Mouse (Mus musculus) liver, embryonic 13.5 days (tissue): ENCODE results near the gene 4930402H24Rik. TPM values are rescaled to one million over a fixed set of nuclear protein-coding genes. Genes with fewer than 3 reads are reported as not detected.
A peak's percentile ranks its signal among the peaks of the same experiment; 100 is the strongest.

Experiments used
- ATAC-seq: fragments of 200-750 bp; cut with Nextera tagmentation; 2 replicates; pipeline ENCODE4 v1.8.0; 2017; ENCODE audit warnings: low read depth, mild to moderate bottlenecking, moderate number of reproducible peaks, moderate library complexity
- DNase-seq: peaks from one replicate; pipeline ENCODE4 v3.0.0; 2022
- H3K27ac ChIP-seq: fragments of 300-500 bp; sonication (generic); 2 replicates; pipeline ENCODE4 v1.5.1; 2015; ENCODE audit warnings: moderate library complexity, mild to moderate bottlenecking, inconsistent platforms
- H3K27me3 ChIP-seq: fragments of 300-500 bp; sonication (generic); 2 replicates; pipeline ENCODE4 v1.6.1; 2015; ENCODE audit warnings: mild to moderate bottlenecking, inconsistent platforms
- H3K36me3 ChIP-seq: fragments of 300-500 bp; sonication (generic); 2 replicates; pipeline ENCODE4 v1.6.1; 2015; ENCODE audit warnings: mild to moderate bottlenecking, inconsistent platforms
- H3K4me1 ChIP-seq: fragments of 300-500 bp; sonication (generic); replicated peaks from 2 replicates; pipeline ENCODE4 v1.6.1; 2015; ENCODE audit warnings: inconsistent platforms
- H3K4me2 ChIP-seq: fragments of 300-500 bp; sonication (generic); 2 replicates; pipeline ENCODE4 v1.6.1; 2015; ENCODE audit warnings: inconsistent platforms, mild to moderate bottlenecking, moderate library complexity
- H3K4me3 ChIP-seq: fragments of 300-500 bp; sonication (generic); replicated peaks from 2 replicates; pipeline ENCODE4 v1.5.1; 2015; ENCODE audit warnings: mild to moderate bottlenecking, inconsistent platforms
- H3K9ac ChIP-seq: fragments of 300-500 bp; sonication (generic); 2 replicates; pipeline ENCODE4 v1.6.1; 2015; ENCODE audit warnings: mild to moderate bottlenecking, inconsistent platforms
- H3K9me3 ChIP-seq: fragments of 300-500 bp; sonication (generic); replicated peaks from 2 replicates; pipeline ENCODE4 v1.6.1; 2016; ENCODE audit warnings: inconsistent platforms
- WGBS: fragments of 180-500 bp; shearing (Covaris S2); methylation state at CpG from one replicate; pipeline ENCODE4 v1.1.7; 2015; ENCODE audit not compliant: insufficient replicate concordance; 5-methylcytosine and 5-hydroxymethylcytosine counted together
- polyA plus RNA-seq: library from polyadenylated mRNA; unstranded; fragments of >200 nt; fragmentation: Nextera tagmentation; extraction: Ambion mirVana; gene quantifications from 2 replicates; pipeline ENCODE4 v1.2.1, GENCODE M21; 2015

4930402H24Rik gene
- polyA plus RNA-seq, 1 experiment from 2014 or later: 10.2 TPM

- H3K36me3 ChIP-seq: no peaks in the 10 kb centered on the region
- H3K4me3 ChIP-seq: no peak overlapping the region
- H3K27ac ChIP-seq: no peak overlapping the region
- H3K27me3 ChIP-seq: peaks cover 40% of the 10 kb centered on the region
- DNase-seq (no peak), ATAC-seq (no peak)
- peaks cover 16% of the 10 kb centered on the region for H3K4me1 ChIP-seq
- WGBS: 34% methylated on average over 3 of the region's 3 CpGs
- no peak overlapping the region for H3K4me2 ChIP-seq
- no peak overlapping the region for H3K9ac ChIP-seq
- H3K9me3 ChIP-seq: no peaks in the 10 kb centered on the region
Observed at GRCm38 (mm10) chr2:130693563-130693962, 212.6 kb downstream of the 4930402H24Rik start.

GRCm38 (mm10) chr2:130689011-130689410, 217.2 kb downstream of the 4930402H24Rik start:
- ATAC-seq (no peak), DNase-seq (no peak)
- no peak overlapping the region for H3K4me3 ChIP-seq
- 0 out of 2 replicates have a peak, but pooled peaks cover 3% of the 10 kb centered on the region for H3K27me3 ChIP-seq
- H3K4me1 ChIP-seq: no peaks in the 10 kb centered on the region
- no peak overlapping the region for H3K4me2 ChIP-seq
- H3K27ac ChIP-seq: no peak overlapping the region
- H3K36me3 ChIP-seq: peaks cover 11% of the 10 kb centered on the region; the same call in 1 of the 2 replicates
- 42% methylated on average over 2 of the region's 2 CpGs for WGBS
- no peak overlapping the region for H3K9ac ChIP-seq
- H3K9me3 ChIP-seq: no peaks in the 10 kb centered on the region

GRCm38 (mm10) chr2:130685426-130685825, 220.8 kb downstream of the 4930402H24Rik start:
- H3K4me3 ChIP-seq: no peak overlapping the region
- DNase-seq (no peak), ATAC-seq (no peak)
- H3K36me3 ChIP-seq: peaks cover 44% of the 10 kb centered on the region
- no peak overlapping the region for H3K4me2 ChIP-seq
- H3K4me1 ChIP-seq: no peaks in the 10 kb centered on the region
- 79% methylated on average over 9 of the region's 9 CpGs for WGBS
- no peak overlapping the region for H3K9ac ChIP-seq
- H3K27me3 ChIP-seq: 0 out of 2 replicates have a peak, but pooled peaks cover 3% of the 10 kb centered on the region
- no peak overlapping the region for H3K27ac ChIP-seq
- no peaks in the 10 kb centered on the region for H3K9me3 ChIP-seq

- no peak overlapping the region for H3K4me3 ChIP-seq
- no peaks in the 10 kb centered on the region for H3K27me3 ChIP-seq
- no peak overlapping the region for H3K27ac ChIP-seq
- ATAC-seq: no peak
- H3K9ac ChIP-seq: no peak overlapping the region
- no peak overlapping the region for H3K4me2 ChIP-seq
- WGBS: 76% methylated on average over 3 of the region's 3 CpGs
- DNase-seq: no peak
- H3K9me3 ChIP-seq: no peaks in the 10 kb centered on the region
- peaks cover 83% of the 10 kb centered on the region for H3K36me3 ChIP-seq
- H3K4me1 ChIP-seq: no peaks in the 10 kb centered on the region
Observed at GRCm38 (mm10) chr2:130681531-130681930, 224.7 kb downstream of the 4930402H24Rik start.

- ATAC-seq (no peak), DNase-seq (no peak)
- Histone ChIP-seq H3K9me3 (no peaks in the 10 kb centered on the region), H3K36me3 (peaks cover 97% of the 10 kb centered on the region), H3K4me2 (no peak overlapping the region), H3K27ac (no peak overlapping the region), H3K4me3 (no peak overlapping the region), H3K27me3 (no peaks in the 10 kb centered on the region), H3K9ac (no peak overlapping the region), H3K4me1 (no peaks in the 10 kb centered on the region)
- 85% methylated on average over 6 of the region's 6 CpGs for WGBS
Observed at GRCm38 (mm10) chr2:130679899-130680298, 226.3 kb downstream of the 4930402H24Rik start.

GRCm38 (mm10) chr2:130679154-130679553, 227.1 kb downstream of the 4930402H24Rik start:
- Histone ChIP-seq H3K27ac (no peak overlapping the region), H3K27me3 (no peaks in the 10 kb centered on the region), H3K9ac (no peak overlapping the region), H3K4me1 (no peaks in the 10 kb centered on the region), H3K4me2 (no peak overlapping the region), H3K36me3 (peaks cover 96% of the 10 kb centered on the region), H3K9me3 (no peaks in the 10 kb centered on the region), H3K4me3 (no peak overlapping the region)
- 91% methylated on average over 12 of the region's 12 CpGs for WGBS
- DNase-seq: no peak
- no peak for ATAC-seq

GRCm38 (mm10) chr2:130677211-130677610, 229.0 kb downstream of the 4930402H24Rik start:
- H3K4me1 ChIP-seq: no peaks in the 10 kb centered on the region
- H3K9ac ChIP-seq: no peak overlapping the region
- peaks cover 97% of the 10 kb centered on the region for H3K36me3 ChIP-seq
- no peak for DNase-seq
- ATAC-seq: no peak
- H3K4me3 ChIP-seq: no peak overlapping the region
- 81% methylated on average over 10 of the region's 10 CpGs for WGBS
- no peak overlapping the region for H3K4me2 ChIP-seq
- no peaks in the 10 kb centered on the region for H3K9me3 ChIP-seq
- H3K27me3 ChIP-seq: no peaks in the 10 kb centered on the region
- H3K27ac ChIP-seq: no peak overlapping the region

GRCm38 (mm10) chr2:130667559-130667958, 238.6 kb downstream of the 4930402H24Rik start, which contains the start of gene Itpa:
Gene Itpa, plus strand, starts transcription at chr2:130667610.
- H3K4me1 ChIP-seq: peaks cover 68% of the 10 kb centered on the region
- H3K27ac ChIP-seq: peak within 1 kb of the TSS; percentile 89
- no peaks in the 10 kb centered on the region for H3K27me3 ChIP-seq
- no peaks in the 10 kb centered on the region for H3K9me3 ChIP-seq
- H3K4me3 ChIP-seq: peak within 1 kb of the TSS; percentile 79
- DNase-seq (peak; percentile 87), ATAC-seq (peak; percentile 75)
- under 1% methylated on average over 31 of the region's 31 CpGs for WGBS
- H3K36me3 ChIP-seq: peaks cover 23% of the 10 kb centered on the region
- H3K4me2 ChIP-seq: peak within 1 kb of the TSS; percentile 82
- H3K9ac ChIP-seq: peak within 1 kb of the TSS; percentile 86

- peak; percentile 91 for ATAC-seq
- peaks cover 35% of the 10 kb centered on the region for H3K36me3 ChIP-seq
- H3K4me1 ChIP-seq: peaks cover 52% of the 10 kb centered on the region
Observed at GRCm38 (mm10) chr2:130664102-130664701, 242.0 kb downstream of the 4930402H24Rik start, which contains the start of gene Ddrgk1. Gene Ddrgk1, minus strand, starts transcription at chr2:130664659.

GRCm38 (mm10) chr2:130663342-130663741, 242.9 kb downstream of the 4930402H24Rik start:
- Histone ChIP-seq H3K4me2 (peak overlapping the region; percentile 87), H3K4me1 (peaks cover 44% of the 10 kb centered on the region), H3K9me3 (no peaks in the 10 kb centered on the region), H3K27me3 (no peaks in the 10 kb centered on the region), H3K4me3 (peak overlapping the region; percentile 70), H3K9ac (peak overlapping the region; percentile 84), H3K27ac (peak overlapping the region; percentile 93), H3K36me3 (peaks cover 44% of the 10 kb centered on the region)
- 88% methylated on average over 11 of the region's 11 CpGs for WGBS
- ATAC-seq (no peak), DNase-seq (no peak)

More at GRCm38 (mm10) chr2:130664102-130664701, 242.0 kb downstream of the 4930402H24Rik start, which contains the start of gene Ddrgk1:
- no peaks in the 10 kb centered on the region for H3K27me3 ChIP-seq
- H3K9ac ChIP-seq: peak within 1 kb of the TSS; percentile 84
- no peaks in the 10 kb centered on the region for H3K9me3 ChIP-seq
- peak within 1 kb of the TSS; percentile 93 for H3K27ac ChIP-seq
- WGBS: under 1% methylated on average over 40 of the region's 40 CpGs
- H3K4me2 ChIP-seq: peak within 1 kb of the TSS; percentile 87
- peak within 1 kb of the TSS; percentile 70 for H3K4me3 ChIP-seq
- peak; percentile 92 for DNase-seq

- no peak for ATAC-seq
- H3K4me1 ChIP-seq: peaks cover 61% of the 10 kb centered on the region
- H3K27ac ChIP-seq: no peak overlapping the region
- no peak overlapping the region for H3K4me2 ChIP-seq
- 91% methylated on average over 10 of the region's 10 CpGs for WGBS
- peaks cover 88% of the 10 kb centered on the region for H3K36me3 ChIP-seq
- no peaks in the 10 kb centered on the region for H3K27me3 ChIP-seq
- no peaks in the 10 kb centered on the region for H3K9me3 ChIP-seq
- H3K4me3 ChIP-seq: no peak overlapping the region
- no peak for DNase-seq
- no peak overlapping the region for H3K9ac ChIP-seq
Observed at GRCm38 (mm10) chr2:130658530-130658929, 247.7 kb downstream of the 4930402H24Rik start.

GRCm38 (mm10) chr2:130657541-130657940, 248.7 kb downstream of the 4930402H24Rik start:
- WGBS: 82% methylated on average over 6 of the region's 6 CpGs
- H3K9me3 ChIP-seq: no peaks in the 10 kb centered on the region
- no peaks in the 10 kb centered on the region for H3K27me3 ChIP-seq
- peak overlapping the region; percentile 90 for H3K27ac ChIP-seq
- DNase-seq (no peak), ATAC-seq (no peak)
- H3K9ac ChIP-seq: no peak overlapping the region
- peaks cover 93% of the 10 kb centered on the region for H3K36me3 ChIP-seq
- peaks cover 58% of the 10 kb centered on the region for H3K4me1 ChIP-seq
- no peak overlapping the region for H3K4me2 ChIP-seq
- no peak overlapping the region for H3K4me3 ChIP-seq
